Mouse (Mus musculus): Measurements from ENCODE around the gene Pmel.

DNA sequence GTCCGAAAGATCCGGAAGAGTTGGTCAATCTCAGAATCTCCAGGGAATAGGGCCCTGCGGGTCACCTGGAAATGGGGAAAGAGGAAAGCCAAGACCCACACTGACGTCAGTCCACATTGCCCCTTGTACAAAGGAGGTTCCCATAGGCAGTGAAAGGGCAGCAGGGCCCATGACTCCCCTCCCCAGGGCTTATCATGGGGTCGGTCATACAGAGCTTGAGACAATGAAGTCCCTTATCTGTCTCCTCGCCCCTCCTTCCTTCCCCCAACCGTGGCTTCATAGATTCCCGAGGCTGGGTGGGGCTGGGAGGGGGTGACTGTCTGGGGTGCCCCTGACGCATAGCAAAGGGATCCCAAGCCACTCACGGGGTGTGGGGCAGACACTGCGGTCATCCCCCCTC, 4.4 kb upstream of the Pmel start:
- TF ChIP-seq CTCF (IDR thresholded peaks at IDR 0.05; ENCODE audit: borderline replicate concordance, control insufficient read depth, extremely low read depth, insufficient read depth, low read length, poor library complexity) (no peak), POLR2A (IDR thresholded peaks at IDR 0.05; ENCODE audit: control insufficient read depth, extremely low read depth, insufficient read depth, low read length, poor library complexity) (no peak)

Measured in thymus, adult 2 months (tissue).